Mouse (Mus musculus): ENCODE measurements at regions not wholly inside any gene's neighbourhood (a gene's known extent, or its start where the extent isn't known, plus 50 kb on each side); places are given as distances from the start of the nearest gene placed in this dataset.
A peak's percentile ranks its signal among the peaks of the same experiment; 100 is the strongest.

DNA sequence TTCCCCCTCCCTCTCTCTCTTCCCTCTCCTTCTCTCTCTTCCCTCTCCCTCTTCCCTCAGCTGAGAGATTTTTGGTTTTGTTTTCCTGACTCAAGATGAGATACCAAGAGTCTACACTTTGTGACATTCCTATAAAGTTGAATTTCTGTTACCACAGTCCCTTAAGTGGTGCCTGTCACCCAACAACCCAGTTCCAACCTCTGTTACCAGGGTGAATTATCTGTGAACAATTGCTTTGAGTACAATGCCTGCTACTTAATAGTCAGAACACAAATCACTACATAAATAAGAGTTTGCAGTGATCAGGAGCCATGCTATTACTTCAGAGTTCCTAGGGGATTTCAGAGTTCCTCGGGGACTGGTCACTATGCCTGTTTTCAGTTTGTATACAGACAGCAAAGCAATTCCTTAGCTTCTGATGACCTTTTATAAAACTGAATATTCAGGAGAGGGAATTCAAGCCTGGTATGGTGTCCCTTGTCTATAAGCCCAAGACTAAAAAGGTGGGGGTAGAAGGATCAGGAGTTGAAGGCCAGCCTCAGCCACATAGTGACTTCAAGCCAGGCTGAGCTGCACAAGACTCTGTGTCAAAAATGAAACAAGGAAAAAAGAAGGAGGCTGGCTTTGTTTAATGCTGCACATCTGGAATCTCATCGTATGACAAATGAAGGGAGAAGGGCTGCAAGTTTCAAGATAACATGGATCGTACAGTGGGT lies 99.2 kb upstream of the F13a1 start:
- no peak for DNase-seq

DNA sequence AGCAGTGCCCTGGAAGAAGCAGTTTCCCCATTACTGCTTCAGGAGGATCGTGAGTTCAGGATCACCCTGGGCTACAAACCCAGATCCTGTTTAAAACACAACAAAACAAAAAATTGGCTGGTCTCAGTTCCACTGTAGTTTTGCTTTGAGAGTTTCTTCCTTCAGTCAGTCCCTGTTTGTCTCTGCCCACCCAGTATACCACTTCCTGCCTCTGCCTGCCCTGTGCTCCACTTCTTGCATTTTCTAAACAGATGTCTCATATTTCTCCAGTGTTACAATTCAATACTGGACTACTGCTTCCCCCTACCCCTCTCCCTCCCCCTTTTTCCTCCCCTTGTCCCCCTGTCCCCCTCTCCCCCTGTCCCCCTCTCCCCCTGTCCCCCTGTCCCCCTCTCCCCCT lies 98.6 kb upstream of the F13a1 start:
- DNase-seq: peak; percentile 30

DNA sequence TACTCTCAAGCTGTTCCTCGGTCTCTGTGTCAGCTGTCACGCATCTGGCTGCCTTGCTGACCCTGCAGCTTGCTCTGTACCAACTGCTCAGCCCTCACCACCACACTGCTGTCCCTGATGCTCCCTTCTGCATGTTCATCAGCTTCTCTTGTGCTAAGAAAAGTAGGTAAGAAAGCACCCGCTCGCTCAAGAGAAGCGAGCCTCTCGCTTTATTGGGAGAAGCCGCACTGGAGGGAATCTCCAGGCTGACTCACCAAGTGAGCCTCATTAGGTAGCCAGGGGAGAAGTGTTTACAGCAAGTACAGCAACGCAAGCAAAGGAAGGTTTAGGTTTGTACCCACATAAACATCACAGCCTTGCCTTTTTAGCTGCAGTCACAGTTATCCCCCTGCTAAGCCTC lies 97.7 kb upstream of the F13a1 start:
- DNase-seq: no peak

DNA sequence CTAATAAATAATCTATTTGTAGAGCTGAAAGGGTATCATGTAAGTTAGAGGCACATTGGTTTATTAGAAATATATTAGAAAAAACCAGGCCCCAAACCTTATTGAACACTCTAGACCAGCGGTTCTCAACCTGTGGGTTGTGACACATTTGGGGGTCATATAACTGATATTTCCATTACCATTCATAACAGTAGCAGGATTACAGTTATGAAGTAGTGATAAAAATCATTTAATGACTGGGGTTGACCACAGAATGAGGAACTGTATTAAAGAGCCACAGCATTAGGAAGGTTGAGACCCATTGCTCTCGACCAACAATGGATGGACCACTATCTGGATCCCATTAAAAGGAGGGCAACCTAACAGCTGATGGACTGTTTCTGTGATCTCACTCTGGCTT lies 92.8 kb upstream of the F13a1 start:
- DNase-seq: no peak

DNA sequence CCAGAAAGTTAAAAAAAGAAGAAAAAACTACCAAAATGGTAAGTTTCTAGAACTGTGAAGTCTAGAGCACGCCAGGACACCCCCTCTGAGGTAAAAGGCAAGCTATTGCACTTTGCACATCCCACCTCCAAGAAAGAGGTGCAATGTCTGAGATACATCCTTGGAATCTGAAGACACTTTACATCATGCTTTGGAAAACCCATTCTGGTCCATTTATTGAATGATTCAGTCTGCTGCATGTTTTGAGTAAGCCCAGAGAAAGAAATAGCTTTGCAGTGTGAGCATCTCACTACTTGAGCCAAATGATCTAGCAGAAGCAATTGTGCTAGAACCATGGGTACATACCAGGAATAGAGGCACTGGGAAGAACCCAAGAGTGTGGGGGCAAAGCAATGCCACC lies 85.1 kb upstream of the F13a1 start:
- no peak for DNase-seq

DNA sequence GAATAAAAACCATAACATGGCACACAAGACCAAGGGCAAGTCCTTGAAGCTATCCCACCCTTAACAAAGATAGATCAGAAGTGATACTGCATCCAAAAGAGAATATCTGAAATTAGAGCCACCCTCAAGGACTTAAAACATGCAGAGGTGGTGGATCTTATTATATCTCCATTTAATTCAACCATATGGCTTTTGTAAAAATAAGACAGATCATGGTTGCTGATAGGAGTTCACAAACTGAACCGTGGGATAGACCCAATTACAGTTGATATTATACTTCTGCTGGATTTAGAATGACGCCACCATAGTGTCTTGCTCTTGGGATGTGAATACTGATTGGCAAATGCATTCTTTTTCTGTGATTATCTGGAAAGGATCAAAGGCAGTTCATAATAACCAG lies 84.5 kb upstream of the F13a1 start:
- DNase-seq: no peak

DNA sequence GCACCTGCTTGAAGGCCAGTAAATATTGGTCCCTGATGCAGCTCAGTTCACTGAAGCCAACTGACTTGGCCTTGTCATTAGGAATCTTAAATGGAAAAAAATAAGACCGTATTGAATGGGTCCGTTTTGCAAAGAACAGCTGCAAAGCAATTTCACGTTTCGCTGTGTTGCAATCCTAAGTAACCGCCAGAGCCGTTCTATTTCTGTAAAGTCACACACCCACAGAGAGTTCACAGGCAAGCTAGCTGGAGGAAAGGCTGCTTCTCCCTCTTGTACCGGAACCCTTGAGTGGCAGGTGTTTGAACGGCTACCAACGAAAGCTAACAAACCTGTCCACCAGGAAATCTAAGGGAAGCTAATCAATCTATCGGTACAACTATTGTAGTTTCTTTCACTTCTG lies 80.6 kb upstream of the F13a1 start:
- DNase-seq: peak; percentile 80

DNA sequence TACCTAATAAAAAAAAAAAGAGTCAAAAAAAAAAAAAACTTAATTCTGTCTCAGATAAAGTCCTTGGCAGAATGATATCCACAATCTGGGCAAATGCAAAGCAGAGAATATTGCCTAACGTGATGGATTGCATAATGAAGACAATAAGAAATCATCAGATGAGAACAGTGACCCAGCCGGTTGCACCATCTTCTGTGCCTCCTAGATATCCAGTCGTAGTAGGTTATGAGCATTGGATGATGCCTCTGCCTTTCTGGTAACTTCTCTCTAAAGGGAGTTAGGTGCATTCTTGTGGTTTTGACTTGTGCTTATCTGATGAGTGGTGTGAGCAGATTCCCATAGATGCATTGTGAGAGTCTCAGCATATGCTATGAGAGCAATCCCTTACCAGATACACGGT lies 71.6 kb upstream of the F13a1 start:
- peak; percentile 62 for DNase-seq

DNA sequence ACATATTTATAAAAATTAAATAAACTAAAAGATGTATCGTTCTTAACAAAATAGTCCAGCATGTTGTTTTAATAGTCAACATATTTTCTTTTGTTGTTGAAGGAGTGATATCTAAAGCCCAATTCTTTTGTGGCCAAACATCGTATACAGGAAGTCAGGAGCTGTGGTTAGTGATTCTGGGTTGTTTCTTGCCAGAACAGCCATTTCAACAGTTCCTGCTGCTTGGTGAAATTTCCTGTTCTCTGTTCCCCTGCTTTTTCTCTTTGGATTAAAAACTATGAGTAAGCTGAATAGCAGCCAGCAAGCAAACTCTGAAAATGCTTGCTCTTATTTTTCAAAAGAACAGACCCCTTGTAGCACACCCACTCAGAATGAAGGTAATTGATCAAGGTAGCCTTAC lies 70.2 kb upstream of the F13a1 start:
- peak; percentile 33 for DNase-seq

DNA sequence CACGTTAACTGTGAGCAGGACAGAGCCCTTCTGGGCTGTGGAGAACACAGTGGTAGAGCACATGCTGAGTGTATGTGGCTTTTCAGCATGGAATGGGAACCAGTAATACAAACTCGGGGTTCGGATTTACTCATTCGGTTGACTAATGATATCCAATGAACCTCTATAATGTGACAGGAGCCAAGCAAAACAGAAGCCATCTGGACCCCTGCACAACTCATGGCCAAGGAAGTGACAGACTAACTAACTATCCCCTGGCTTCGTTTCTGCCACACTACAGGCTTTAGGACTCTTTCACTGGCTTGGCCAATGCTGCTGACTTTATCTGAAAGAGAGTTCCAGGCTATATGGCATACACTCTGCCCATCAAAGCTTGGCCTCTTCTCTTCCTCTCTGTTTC lies 64.3 kb upstream of the F13a1 start:
- DNase-seq: no peak

DNA sequence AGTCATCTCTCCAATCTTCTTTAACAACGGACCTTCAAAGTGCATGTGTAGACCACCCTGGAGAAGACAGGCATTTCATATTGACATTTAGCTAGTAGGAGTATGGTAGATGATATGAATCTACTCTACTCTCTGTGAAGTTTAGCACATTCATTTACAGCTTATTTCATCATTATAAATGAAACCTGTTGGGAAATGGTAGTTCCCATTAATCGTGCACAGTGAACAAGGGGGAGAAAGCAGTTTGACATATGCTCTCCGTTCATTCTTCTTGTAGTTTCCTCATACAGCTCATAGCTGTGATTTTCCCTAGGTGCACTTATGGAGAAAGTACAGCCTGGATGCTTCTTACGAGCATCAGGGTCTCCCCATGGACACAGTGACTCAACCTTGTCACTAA lies 61.7 kb upstream of the F13a1 start:
- DNase-seq: no peak

DNA sequence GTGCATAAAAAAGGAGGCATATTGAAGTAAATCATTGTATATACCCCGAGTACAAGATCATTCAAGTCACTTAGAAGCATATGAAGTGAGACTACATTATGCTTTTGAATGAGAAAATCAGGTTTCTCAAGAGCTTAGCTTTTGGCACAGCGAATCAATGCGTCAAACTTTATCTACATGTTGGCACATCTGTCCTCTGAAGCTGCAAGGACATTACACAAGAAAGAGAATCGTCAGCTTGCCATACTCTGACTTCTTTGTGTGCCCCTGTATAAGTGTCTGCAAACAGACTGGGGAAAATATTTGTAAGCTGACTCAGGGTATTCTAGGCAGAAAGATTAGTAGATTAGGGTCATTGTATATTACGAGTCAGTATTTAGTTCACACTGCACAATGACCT lies 57.7 kb upstream of the F13a1 start:
- DNase-seq: no peak

DNA sequence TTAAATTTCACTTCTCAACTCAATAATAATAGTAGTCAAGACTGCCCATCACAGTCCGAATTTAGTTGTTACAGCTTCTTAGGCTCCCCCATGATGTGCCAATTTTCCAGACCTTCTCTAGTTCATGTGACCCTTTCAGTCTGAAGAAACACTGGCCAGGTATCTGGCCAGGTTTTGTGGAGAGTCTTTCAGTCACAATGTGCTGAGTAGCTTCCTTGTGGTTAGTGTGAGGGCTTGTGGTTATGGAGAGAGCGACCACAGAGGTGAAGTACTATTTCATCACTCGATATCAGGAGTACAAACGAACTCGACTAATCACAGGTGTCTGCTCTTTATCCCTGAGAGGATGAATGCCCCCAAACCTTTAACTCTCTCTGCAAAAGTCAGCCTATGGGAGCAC lies 56.0 kb upstream of the F13a1 start:
- peak; percentile 4 for DNase-seq

DNA sequence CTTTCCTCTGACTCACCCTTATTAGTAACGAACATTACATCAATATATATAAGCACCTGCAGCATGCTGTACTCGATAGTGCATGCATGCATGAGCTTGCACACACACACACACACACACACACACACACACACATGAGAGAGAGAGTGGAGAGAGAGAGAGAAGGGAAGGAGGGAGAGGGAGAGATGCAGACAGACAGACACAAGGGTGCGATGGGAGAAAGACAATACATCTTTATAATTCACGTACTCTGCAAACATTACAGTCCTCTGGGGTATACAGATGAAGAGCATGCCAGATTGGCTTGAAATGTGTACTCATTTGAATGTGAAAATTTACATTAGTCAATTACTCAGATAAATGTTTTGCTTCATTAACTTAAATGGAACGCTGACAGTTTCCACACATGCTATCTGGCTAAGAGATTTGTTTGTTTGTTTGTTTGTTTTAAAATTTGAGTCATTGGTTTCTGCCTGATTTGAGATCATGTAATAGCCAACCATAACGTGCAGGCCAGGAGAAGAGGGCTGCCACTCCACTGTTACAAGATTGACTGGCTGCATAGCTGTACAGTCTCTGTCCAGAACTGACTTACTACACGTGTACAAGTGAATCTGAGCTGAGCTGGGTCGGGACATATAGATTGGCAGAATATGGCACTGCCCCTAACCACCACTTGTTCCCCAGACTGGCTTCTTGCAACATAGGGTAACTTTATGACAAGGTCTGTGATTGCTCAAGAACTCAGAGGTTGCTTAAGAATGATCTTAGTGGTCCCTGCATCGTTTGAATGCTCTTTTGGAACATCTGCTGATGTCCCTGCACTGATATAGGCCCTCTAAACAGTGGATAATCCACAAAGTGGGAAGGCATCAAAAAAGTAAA lies 54.6 kb upstream of the F13a1 start:
- peak; percentile 52 for DNase-seq

DNA sequence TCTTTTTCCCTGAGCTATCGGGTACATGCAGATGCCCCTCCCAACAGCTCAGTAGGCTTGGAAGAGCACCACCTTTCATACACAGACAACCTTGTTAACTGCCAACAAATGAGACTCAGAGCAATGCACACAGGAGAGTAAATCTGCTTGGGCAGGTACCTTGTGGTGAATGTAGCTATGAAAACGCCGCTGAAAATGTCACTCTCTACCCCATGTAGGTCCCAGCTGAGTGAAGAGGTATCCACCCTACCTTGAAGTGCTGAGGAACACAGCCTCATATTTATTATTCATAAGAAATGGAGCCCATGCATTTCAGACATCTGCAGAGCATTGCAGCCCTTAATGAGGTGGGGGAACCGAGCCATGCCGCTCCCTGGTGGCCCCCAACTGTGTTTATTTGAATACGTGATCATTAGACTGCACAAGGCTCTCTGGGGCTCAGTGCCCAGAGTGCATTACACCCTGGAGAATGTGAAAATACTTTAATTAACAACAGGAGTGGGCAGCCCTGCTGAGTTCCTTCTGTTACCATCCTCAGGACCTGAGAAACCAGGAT lies 53.8 kb upstream of the F13a1 start:
- DNase-seq: no peak

DNA sequence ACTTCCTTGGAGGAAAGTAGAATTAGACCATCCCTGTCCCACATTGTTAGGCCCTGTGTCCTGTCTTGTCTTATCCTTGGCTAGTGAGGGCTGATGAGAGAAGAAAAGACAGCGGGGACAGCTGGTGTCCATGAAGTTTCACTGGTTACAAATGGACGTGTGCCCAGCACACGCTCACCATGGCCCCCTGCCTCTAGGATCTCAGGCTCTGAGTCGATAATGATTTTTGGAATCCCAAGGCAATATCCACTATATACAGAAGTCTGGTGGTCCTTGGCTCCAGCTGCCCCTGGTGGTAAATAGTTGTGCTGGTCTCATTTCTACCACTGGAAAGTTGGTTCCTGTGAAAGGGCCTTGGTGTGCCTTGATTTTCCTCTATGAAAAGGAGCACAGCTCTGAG lies 51.7 kb upstream of the F13a1 start:
- no peak for DNase-seq

Measured in lung, postnatal 36 days (tissue).